Mouse (Mus musculus): ENCODE measurements around the gene 2900026A02Rik. TPM values are rescaled to one million over a fixed set of nuclear protein-coding genes. Genes with fewer than 3 reads are reported as not detected.

The 2900026A02Rik gene
- polyA plus RNA-seq, 1 experiment from 2014 or later, result 4.3 TPM

- H3K4me3 ChIP-seq, result no peak overlapping the region
- H3K4me1 ChIP-seq, result peaks cover 7% of the 10 kb centered on the region; the same call in 1 of the 2 replicates
- ATAC-seq, result no peak; the same call in 1 of the 2 replicates
- no peak overlapping the region for H3K27ac ChIP-seq
- no peaks in the 10 kb centered on the region for H3K9me3 ChIP-seq (replicated peaks)
- no peak overlapping the region for H3K4me2 ChIP-seq
- WGBS, result 69% methylated on average over 14 of the region's 14 CpGs
- no peaks in the 10 kb centered on the region for H3K27me3 ChIP-seq
- peaks cover 9% of the 10 kb centered on the region for H3K36me3 ChIP-seq (ENCODE audit: poor library complexity, severe bottlenecking)
- no peak overlapping the region for H3K9ac ChIP-seq
Measured at GRCm38 (mm10) chr5:113191901-113192300, 29.1 kb downstream of the 2900026A02Rik start.

GRCm38 (mm10) chr5:113190558-113190957, 30.5 kb downstream of the 2900026A02Rik start:
- H3K9ac ChIP-seq, result no peak overlapping the region
- H3K9me3 ChIP-seq (replicated peaks), result no peaks in the 10 kb centered on the region
- peaks cover 7% of the 10 kb centered on the region; the same call in 1 of the 2 replicates for H3K4me1 ChIP-seq
- no peak overlapping the region for H3K4me2 ChIP-seq
- ATAC-seq, result no peak
- no peak overlapping the region for H3K27ac ChIP-seq
- H3K27me3 ChIP-seq, result no peaks in the 10 kb centered on the region
- H3K36me3 ChIP-seq (ENCODE audit: poor library complexity, severe bottlenecking), result peaks cover 9% of the 10 kb centered on the region
- H3K4me3 ChIP-seq, result no peak overlapping the region
- WGBS, result 85% methylated on average over 14 of the region's 14 CpGs

- H3K4me1 ChIP-seq, result peaks cover 13% of the 10 kb centered on the region
- H3K36me3 ChIP-seq (ENCODE audit: poor library complexity, severe bottlenecking), result no peaks in the 10 kb centered on the region
- 45% methylated on average over 6 of the region's 6 CpGs for WGBS
- no peaks in the 10 kb centered on the region for H3K27me3 ChIP-seq
- no peak overlapping the region for H3K27ac ChIP-seq
- H3K4me3 ChIP-seq, result no peak overlapping the region
- H3K9ac ChIP-seq, result no peak overlapping the region
- H3K4me2 ChIP-seq, result no peak overlapping the region
- H3K9me3 ChIP-seq (replicated peaks), result peaks cover 4% of the 10 kb centered on the region; the same call in 1 of the 2 replicates
- no peak for ATAC-seq
Measured at GRCm38 (mm10) chr5:113181441-113181840, 39.6 kb downstream of the 2900026A02Rik start.

- Histone ChIP-seq H3K36me3 (ENCODE audit: poor library complexity, severe bottlenecking) (no peaks in the 10 kb centered on the region), H3K4me2 (peak overlapping the region; percentile 57), H3K4me3 (no peak overlapping the region), H3K27me3 (no peaks in the 10 kb centered on the region), H3K4me1 (peaks cover 13% of the 10 kb centered on the region), H3K27ac (peak overlapping the region; percentile 38; the same call in 1 of the 2 replicates), H3K9ac (no peak overlapping the region), H3K9me3 (replicated peaks) (peaks cover 4% of the 10 kb centered on the region; the same call in 1 of the 2 replicates)
- WGBS, result 85% methylated on average over 15 of the region's 15 CpGs
- no peak for ATAC-seq
Measured at GRCm38 (mm10) chr5:113180755-113181154, 40.3 kb downstream of the 2900026A02Rik start.

GRCm38 (mm10) chr5:113179843-113180682, 41.0 kb downstream of the 2900026A02Rik start:
- peak; percentile 74 for ATAC-seq
- 2% methylated on average over 30 of the region's 30 CpGs for WGBS
- H3K4me1 ChIP-seq, result peaks cover 13% of the 10 kb centered on the region
- peak overlapping the region; percentile 50; the same call in 1 of the 2 replicates for H3K9ac ChIP-seq
- H3K4me3 ChIP-seq, result peak overlapping the region; percentile 25
- H3K36me3 ChIP-seq (ENCODE audit: poor library complexity, severe bottlenecking), result no peaks in the 10 kb centered on the region
- peaks cover 4% of the 10 kb centered on the region; the same call in 1 of the 2 replicates for H3K9me3 ChIP-seq (replicated peaks)
- H3K4me2 ChIP-seq, result peak overlapping the region; percentile 57
- peak overlapping the region; percentile 38 for H3K27ac ChIP-seq
- H3K27me3 ChIP-seq, result no peaks in the 10 kb centered on the region

- H3K4me1 ChIP-seq, result peaks cover 13% of the 10 kb centered on the region
- H3K9me3 ChIP-seq (replicated peaks), result peaks cover 4% of the 10 kb centered on the region; the same call in 1 of the 2 replicates
- no peaks in the 10 kb centered on the region for H3K27me3 ChIP-seq
- peak; percentile 11; the same call in 1 of the 2 replicates for ATAC-seq
- H3K4me2 ChIP-seq, result peak overlapping the region; percentile 57
- H3K9ac ChIP-seq, result peak overlapping the region; percentile 50; the same call in 1 of the 2 replicates
- peak overlapping the region; percentile 38; the same call in 1 of the 2 replicates for H3K27ac ChIP-seq
- 7% methylated on average over 7 of the region's 9 CpGs for WGBS
- H3K4me3 ChIP-seq, result peak overlapping the region; percentile 25
- H3K36me3 ChIP-seq (ENCODE audit: poor library complexity, severe bottlenecking), result no peaks in the 10 kb centered on the region
Measured at GRCm38 (mm10) chr5:113179451-113179842, 41.6 kb downstream of the 2900026A02Rik start.

GRCm38 (mm10) chr5:113175976-113176375, 45.1 kb downstream of the 2900026A02Rik start:
- Histone ChIP-seq H3K27ac (no peak overlapping the region), H3K9ac (no peak overlapping the region), H3K4me3 (no peak overlapping the region), H3K4me2 (no peak overlapping the region), H3K27me3 (no peaks in the 10 kb centered on the region), H3K4me1 (peaks cover 13% of the 10 kb centered on the region), H3K36me3 (ENCODE audit: poor library complexity, severe bottlenecking) (no peaks in the 10 kb centered on the region), H3K9me3 (replicated peaks) (peaks cover 4% of the 10 kb centered on the region; the same call in 1 of the 2 replicates)
- 88% methylated on average over 10 of the region's 10 CpGs for WGBS
- no peak for ATAC-seq

GRCm38 (mm10) chr5:113174916-113175692, 45.9 kb downstream of the 2900026A02Rik start:
- WGBS, result 53% methylated on average over 24 of the region's 24 CpGs
- peaks cover 4% of the 10 kb centered on the region; the same call in 1 of the 2 replicates for H3K9me3 ChIP-seq (replicated peaks)

GRCm38 (mm10) chr5:113173318-113173717, 47.7 kb downstream of the 2900026A02Rik start:
- Histone ChIP-seq H3K36me3 (ENCODE audit: poor library complexity, severe bottlenecking) (no peaks in the 10 kb centered on the region), H3K9ac (no peak overlapping the region), H3K4me2 (no peak overlapping the region), H3K27ac (no peak overlapping the region; the same call in 1 of the 2 replicates), H3K4me1 (no peaks in the 10 kb centered on the region), H3K4me3 (no peak overlapping the region), H3K27me3 (no peaks in the 10 kb centered on the region), H3K9me3 (replicated peaks) (peaks cover 4% of the 10 kb centered on the region; the same call in 1 of the 2 replicates)
- ATAC-seq, result peak; percentile 38; the same call in 1 of the 2 replicates
- WGBS, result 21% methylated on average over 5 of the region's 5 CpGs

More at GRCm38 (mm10) chr5:113174916-113175692, 45.9 kb downstream of the 2900026A02Rik start:
- H3K9ac ChIP-seq, result no peak overlapping the region
- no peak overlapping the region for H3K27ac ChIP-seq
- H3K36me3 ChIP-seq (ENCODE audit: poor library complexity, severe bottlenecking), result no peaks in the 10 kb centered on the region
- no peak overlapping the region for H3K4me3 ChIP-seq
- peaks cover 7% of the 10 kb centered on the region for H3K4me1 ChIP-seq
- H3K4me2 ChIP-seq, result no peak overlapping the region
- H3K27me3 ChIP-seq, result no peaks in the 10 kb centered on the region
- no peak for ATAC-seq

- H3K4me2 ChIP-seq, result no peak overlapping the region
- no peaks in the 10 kb centered on the region for H3K27me3 ChIP-seq
- WGBS, result 91% methylated on average over 10 of the region's 10 CpGs
- ATAC-seq, result no peak
- H3K9me3 ChIP-seq (replicated peaks), result peaks cover 4% of the 10 kb centered on the region; the same call in 1 of the 2 replicates
- no peak overlapping the region for H3K27ac ChIP-seq
- no peak overlapping the region for H3K9ac ChIP-seq
- no peaks in the 10 kb centered on the region for H3K36me3 ChIP-seq (ENCODE audit: poor library complexity, severe bottlenecking)
- no peak overlapping the region for H3K4me3 ChIP-seq
- no peaks in the 10 kb centered on the region for H3K4me1 ChIP-seq
Measured at GRCm38 (mm10) chr5:113171968-113172578, 49.0 kb downstream of the 2900026A02Rik start.

GRCm38 (mm10) chr5:113170064-113170754, 50.8 kb downstream of the 2900026A02Rik start:
- no peak overlapping the region for H3K9ac ChIP-seq
- H3K36me3 ChIP-seq (ENCODE audit: poor library complexity, severe bottlenecking), result no peaks in the 10 kb centered on the region
- H3K27me3 ChIP-seq, result no peaks in the 10 kb centered on the region
- no peak overlapping the region for H3K4me3 ChIP-seq
- no peak overlapping the region for H3K4me2 ChIP-seq
- WGBS, result 86% methylated on average over 11 of the region's 11 CpGs
- peaks cover 3% of the 10 kb centered on the region for H3K4me1 ChIP-seq
- no peak overlapping the region for H3K27ac ChIP-seq
- ATAC-seq, result no peak
- H3K9me3 ChIP-seq (replicated peaks), result no peaks in the 10 kb centered on the region

Measured in forebrain, embryonic 13.5 days (tissue).